Mouse (Mus musculus): Measurements from ENCODE around the gene Tbc1d30. TPM values are rescaled to one million over a fixed set of nuclear protein-coding genes. Genes with fewer than 3 reads are reported as not detected.

Tbc1d30 gene
- polyA plus RNA-seq, 1 experiment from 2014 or later: 2.6 TPM

DNA sequence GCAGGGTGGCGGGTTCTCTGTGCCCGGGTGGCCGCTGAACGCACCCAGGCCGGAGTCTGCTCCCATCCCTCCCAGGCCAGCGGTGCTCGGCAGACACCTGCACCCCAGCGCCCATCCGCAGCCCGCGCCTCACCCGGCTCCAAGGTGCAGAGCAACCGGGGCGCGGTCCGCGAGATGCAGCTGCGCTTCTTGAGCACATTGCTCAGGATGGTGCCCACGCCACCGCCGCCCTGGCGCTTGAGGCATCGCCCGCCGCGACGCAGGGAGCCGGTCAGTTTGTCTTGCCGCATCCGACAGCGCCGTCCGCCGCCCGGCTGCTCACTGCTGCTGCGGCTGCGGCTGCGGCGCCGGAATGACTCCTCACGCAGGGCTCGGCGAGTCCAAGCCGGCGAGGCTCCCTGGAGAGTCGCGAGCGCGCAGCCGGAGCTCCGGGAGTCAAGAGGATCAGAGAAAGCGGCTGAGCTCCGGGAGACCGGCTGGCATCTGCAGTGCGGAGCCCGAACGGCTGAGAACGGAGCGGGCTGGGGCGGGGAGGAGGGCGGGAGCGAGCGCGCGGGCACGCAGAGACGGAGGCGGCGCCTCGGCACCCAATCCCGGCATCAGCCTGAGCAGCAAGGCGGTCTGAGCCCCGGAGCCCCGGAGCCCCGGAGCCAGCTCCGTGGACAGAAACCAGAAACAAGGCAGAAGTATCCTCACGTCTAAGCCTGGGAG, 40.4 kb downstream of the Tbc1d30 start:
- peaks cover 26% of the 10 kb centered on the region for H3K4me1 ChIP-seq
- no peak overlapping the region; the same call in 1 of the 2 replicates for H3K27ac ChIP-seq (replicated peaks)

DNA sequence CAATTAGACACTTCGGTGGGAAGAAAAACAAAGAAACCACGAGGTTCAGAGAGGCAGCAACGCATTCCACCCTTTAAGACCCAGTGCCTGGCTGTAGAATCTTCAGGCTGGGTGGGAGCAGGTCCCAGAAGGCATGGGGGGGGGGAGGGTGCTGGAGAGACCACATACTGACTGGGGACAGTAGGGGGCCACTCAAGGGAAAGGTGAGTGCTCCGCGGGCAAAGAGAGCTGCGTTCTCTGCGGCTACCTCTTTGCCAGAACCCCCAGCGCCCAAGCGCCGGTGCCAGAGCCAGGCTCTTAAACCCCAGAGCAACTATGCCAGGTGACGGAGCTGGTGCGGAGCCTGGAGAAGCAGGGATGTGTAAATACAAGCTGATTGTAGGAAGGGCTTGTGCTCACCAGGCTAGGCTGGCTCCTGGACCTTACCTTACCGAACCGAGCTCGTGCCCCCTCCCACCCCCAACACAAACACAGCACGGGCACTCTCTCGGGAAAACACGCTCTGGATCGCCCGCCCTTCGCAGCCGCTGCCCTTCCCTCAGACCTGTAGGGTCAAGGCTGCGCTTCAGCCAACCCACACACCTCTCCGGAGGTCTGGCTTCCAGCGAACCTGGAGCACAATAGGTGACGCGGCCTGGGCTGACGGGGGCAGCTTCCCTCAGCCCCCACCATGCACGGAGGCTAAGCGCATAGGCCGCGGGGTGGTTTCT, 41.1 kb downstream of the Tbc1d30 start:
- Histone ChIP-seq H3K9ac (peak overlapping the region; percentile 39; the same call in 1 of the 2 replicates), H3K27ac (replicated peaks) (no peak overlapping the region; the same call in 1 of the 2 replicates), H3K4me3 (replicated peaks) (peak overlapping the region; percentile 64), H3K36me3 (no peaks in the 10 kb centered on the region), H3K4me2 (replicated peaks) (peak overlapping the region; percentile 96), H3K9me3 (replicated peaks) (no peaks in the 10 kb centered on the region), H3K4me1 (peaks cover 19% of the 10 kb centered on the region), H3K27me3 (peaks cover 27% of the 10 kb centered on the region)
- under 1% methylated on average over 32 of the region's 32 CpGs for WGBS
- ATAC-seq (ENCODE audit: insufficient number of reproducible peaks, low FRiP score, low TSS enrichment, low read depth): peak; percentile 20; the same call in 1 of the 2 replicates

More for the DNA sequence above, 40.4 kb downstream of the Tbc1d30 start:
- H3K9me3 ChIP-seq (replicated peaks): no peaks in the 10 kb centered on the region
- peak overlapping the region; percentile 64 for H3K4me3 ChIP-seq (replicated peaks)
- H3K4me2 ChIP-seq (replicated peaks): peak overlapping the region; percentile 96
- peak; percentile 83 for ATAC-seq (ENCODE audit: insufficient number of reproducible peaks, low FRiP score, low TSS enrichment, low read depth)
- H3K27me3 ChIP-seq: peaks cover 27% of the 10 kb centered on the region
- WGBS: under 1% methylated on average over 77 of the region's 77 CpGs
- peak overlapping the region; percentile 39; the same call in 1 of the 2 replicates for H3K9ac ChIP-seq
- H3K36me3 ChIP-seq: no peaks in the 10 kb centered on the region

DNA sequence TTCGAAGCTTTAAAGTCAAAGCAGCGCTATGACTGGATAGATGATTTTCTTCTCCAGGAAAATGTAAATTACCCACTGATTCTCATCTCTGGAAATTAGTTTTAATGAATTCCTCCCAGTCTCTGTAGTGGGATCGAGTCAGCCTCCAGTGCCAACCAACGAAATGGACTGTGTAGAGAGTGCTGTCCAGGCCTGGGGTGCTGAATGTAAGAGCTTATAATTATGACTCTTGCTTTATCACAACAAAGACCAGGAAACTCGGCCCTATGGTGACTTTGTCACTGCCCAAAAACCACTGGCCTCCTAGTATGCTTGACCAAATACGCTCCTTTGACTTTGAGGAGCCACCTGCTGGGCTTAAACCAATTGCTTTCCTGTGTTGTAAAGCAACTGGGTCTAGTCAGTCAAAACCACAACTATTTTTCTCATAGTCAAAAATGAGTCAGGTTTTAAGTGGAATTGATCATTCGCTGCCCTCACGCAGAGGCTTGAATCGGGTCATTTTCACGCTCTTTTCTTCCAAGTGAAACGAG, 41.9 kb downstream of the Tbc1d30 start:
- Histone ChIP-seq H3K27ac (replicated peaks) (no peak overlapping the region), H3K4me1 (peaks cover 15% of the 10 kb centered on the region), H3K9me3 (replicated peaks) (no peaks in the 10 kb centered on the region), H3K4me3 (replicated peaks) (peak overlapping the region; percentile 64), H3K9ac (no peak overlapping the region), H3K36me3 (no peaks in the 10 kb centered on the region), H3K4me2 (replicated peaks) (peak overlapping the region; percentile 96; the same call in 1 of the 2 replicates), H3K27me3 (peaks cover 27% of the 10 kb centered on the region)
- ATAC-seq (ENCODE audit: insufficient number of reproducible peaks, low FRiP score, low TSS enrichment, low read depth): no peak
- 19% methylated on average over 11 of the region's 11 CpGs for WGBS

DNA sequence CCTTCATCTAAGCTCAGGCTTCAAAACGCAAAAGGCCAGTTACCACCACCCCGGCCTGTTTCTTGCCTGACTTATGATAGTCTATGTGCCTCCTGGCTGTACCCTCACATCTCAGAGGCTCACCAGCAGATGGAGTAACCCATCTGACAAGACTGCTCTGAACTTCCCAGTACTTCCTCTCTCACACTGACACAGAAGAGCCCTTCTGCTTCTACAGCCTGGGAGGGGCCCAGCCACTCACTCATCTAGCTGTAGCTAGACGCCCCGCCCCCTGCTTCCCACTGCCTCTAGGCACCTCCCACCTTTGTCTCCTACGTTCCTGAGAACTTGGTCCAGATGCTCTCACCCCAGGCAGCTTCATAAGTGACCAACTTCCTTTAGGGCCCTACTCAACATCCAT, 45.6 kb downstream of the Tbc1d30 start:
- Histone ChIP-seq H3K27ac (replicated peaks) (no peak overlapping the region), H3K9me3 (replicated peaks) (no peaks in the 10 kb centered on the region), H3K36me3 (no peaks in the 10 kb centered on the region), H3K9ac (no peak overlapping the region), H3K4me3 (replicated peaks) (no peak overlapping the region), H3K4me1 (peaks cover 8% of the 10 kb centered on the region), H3K27me3 (peaks cover 16% of the 10 kb centered on the region), H3K4me2 (replicated peaks) (no peak overlapping the region)
- ATAC-seq (ENCODE audit: insufficient number of reproducible peaks, low FRiP score, low TSS enrichment, low read depth): no peak
- WGBS: 28% methylated on average over 5 of the region's 5 CpGs

DNA sequence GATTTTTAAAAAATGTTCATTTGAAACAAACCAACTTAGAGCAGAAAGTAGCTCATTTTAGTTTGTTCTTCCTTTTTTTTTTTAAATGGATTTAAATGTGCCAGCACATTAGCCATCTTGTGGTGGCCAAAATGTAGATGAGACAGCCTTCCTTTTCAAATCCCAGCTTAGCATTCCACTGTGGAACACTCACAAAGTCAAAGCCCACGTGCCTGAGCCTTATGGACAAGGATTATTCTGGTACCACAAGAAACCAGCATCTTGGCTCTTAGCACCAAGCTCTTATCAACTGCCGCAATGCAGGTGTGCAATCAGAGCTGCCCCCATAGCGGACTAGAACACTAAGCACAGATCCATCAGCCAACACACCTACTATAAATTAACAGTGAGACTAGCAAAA, 47.5 kb downstream of the Tbc1d30 start:
- no peak overlapping the region for H3K27ac ChIP-seq (replicated peaks)
- no peak overlapping the region for H3K9ac ChIP-seq
- H3K4me3 ChIP-seq (replicated peaks): no peak overlapping the region
- no peaks in the 10 kb centered on the region for H3K36me3 ChIP-seq
- H3K9me3 ChIP-seq (replicated peaks): no peaks in the 10 kb centered on the region
- no peaks in the 10 kb centered on the region for H3K4me1 ChIP-seq
- ATAC-seq (ENCODE audit: insufficient number of reproducible peaks, low FRiP score, low TSS enrichment, low read depth): no peak
- no peaks in the 10 kb centered on the region; the same call in 1 of the 2 replicates for H3K27me3 ChIP-seq
- H3K4me2 ChIP-seq (replicated peaks): no peak overlapping the region
- WGBS: 77% methylated on average over 3 of the region's 3 CpGs

DNA sequence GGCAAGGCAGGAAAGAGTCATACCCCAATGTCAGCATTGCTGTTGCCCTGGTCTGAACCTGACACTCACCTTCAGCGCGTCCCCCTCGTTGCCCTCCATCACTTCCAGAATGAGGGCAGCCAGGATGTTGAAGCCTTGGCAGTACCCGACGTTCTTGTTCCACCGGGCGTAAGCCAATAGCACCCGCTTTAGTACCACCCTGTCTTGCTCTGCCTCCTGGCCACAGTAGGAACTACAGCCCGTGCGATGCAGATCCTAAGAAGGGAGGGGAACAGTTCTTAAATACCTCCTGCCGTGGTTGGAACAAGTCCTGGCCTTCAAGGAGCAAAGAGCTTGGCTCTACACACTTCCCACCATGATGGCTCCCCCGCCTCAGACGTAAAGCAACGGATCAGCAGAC, 49.2 kb downstream of the Tbc1d30 start:
- Histone ChIP-seq H3K4me3 (replicated peaks) (no peak overlapping the region), H3K4me2 (replicated peaks) (no peak overlapping the region), H3K36me3 (no peaks in the 10 kb centered on the region), H3K27me3 (no peaks in the 10 kb centered on the region), H3K9ac (no peak overlapping the region), H3K9me3 (replicated peaks) (no peaks in the 10 kb centered on the region), H3K27ac (replicated peaks) (no peak overlapping the region), H3K4me1 (peaks cover 6% of the 10 kb centered on the region)
- ATAC-seq (ENCODE audit: insufficient number of reproducible peaks, low FRiP score, low TSS enrichment, low read depth): no peak
- WGBS: 81% methylated on average over 14 of the region's 14 CpGs

DNA sequence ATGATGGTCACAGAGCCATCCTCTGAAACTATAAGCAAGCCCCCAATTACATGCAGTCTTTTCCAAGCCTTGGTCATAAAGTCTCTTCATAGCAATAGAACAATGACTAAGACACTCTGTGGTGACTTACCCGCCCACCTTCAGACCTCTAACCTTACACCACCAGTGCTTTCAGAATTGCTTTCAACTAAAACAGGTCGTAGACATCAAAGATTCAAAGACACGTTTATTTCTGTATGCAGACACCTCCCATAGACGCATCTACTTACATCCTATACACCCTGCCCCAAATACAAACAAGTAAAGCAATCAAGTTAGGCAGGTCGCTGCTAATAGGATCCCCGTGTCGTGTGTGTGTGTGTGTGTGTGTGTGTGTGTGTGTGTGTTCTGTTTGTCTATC, 50.4 kb downstream of the Tbc1d30 start:
- Histone ChIP-seq H3K4me2 (replicated peaks) (no peak overlapping the region), H3K4me1 (peaks cover 6% of the 10 kb centered on the region), H3K9ac (no peak overlapping the region), H3K27ac (replicated peaks) (no peak overlapping the region), H3K36me3 (no peaks in the 10 kb centered on the region), H3K9me3 (replicated peaks) (no peaks in the 10 kb centered on the region), H3K27me3 (no peaks in the 10 kb centered on the region), H3K4me3 (replicated peaks) (no peak overlapping the region)
- no peak for ATAC-seq (ENCODE audit: insufficient number of reproducible peaks, low FRiP score, low TSS enrichment, low read depth)
- WGBS: 73% methylated on average over 7 of the region's 7 CpGs

DNA sequence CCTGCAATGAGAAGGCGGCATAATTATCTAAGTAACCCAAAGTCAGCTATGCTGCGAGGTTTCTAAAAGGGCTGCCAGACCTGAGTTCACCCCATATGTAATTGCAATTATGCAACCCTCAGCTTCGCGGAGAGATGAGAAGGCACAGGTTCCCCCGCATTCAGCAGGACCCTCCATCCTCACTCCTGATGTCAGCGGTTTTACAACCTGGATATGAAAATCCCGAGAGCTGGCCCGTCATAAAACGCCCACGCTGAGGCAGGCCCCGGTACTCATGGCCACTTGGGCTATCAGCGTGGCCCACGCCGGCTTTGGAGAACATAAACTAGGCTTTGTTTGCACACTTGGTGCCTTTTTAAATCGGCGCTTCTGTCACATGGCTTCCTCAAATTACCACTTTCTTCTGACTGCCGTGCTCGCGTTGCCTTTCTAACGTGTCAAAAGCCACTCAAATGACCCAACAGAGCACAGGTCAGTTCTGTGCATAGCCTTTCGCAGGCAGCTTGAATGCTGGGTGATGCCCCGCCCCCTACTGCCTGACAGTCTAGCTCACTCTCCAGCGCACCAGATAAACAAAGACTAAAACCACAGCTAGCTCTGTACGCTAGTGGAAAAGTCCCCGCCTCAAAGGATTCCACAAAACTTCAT, 53.9 kb downstream of the Tbc1d30 start:
- Histone ChIP-seq H3K4me2 (replicated peaks) (peak overlapping the region; percentile 47), H3K9ac (0 out of 2 replicates have a peak overlapping the region, but pooled peaks have one; percentile 3), H3K4me3 (replicated peaks) (peak overlapping the region; percentile 25), H3K4me1 (peaks cover 6% of the 10 kb centered on the region), H3K36me3 (no peaks in the 10 kb centered on the region), H3K27me3 (no peaks in the 10 kb centered on the region), H3K9me3 (replicated peaks) (no peaks in the 10 kb centered on the region), H3K27ac (replicated peaks) (no peak overlapping the region)
- ATAC-seq (ENCODE audit: insufficient number of reproducible peaks, low FRiP score, low TSS enrichment, low read depth): 0 out of 2 replicates have a peak, but pooled peaks have one; percentile 54
- WGBS: 30% methylated on average over 25 of the region's 25 CpGs

DNA sequence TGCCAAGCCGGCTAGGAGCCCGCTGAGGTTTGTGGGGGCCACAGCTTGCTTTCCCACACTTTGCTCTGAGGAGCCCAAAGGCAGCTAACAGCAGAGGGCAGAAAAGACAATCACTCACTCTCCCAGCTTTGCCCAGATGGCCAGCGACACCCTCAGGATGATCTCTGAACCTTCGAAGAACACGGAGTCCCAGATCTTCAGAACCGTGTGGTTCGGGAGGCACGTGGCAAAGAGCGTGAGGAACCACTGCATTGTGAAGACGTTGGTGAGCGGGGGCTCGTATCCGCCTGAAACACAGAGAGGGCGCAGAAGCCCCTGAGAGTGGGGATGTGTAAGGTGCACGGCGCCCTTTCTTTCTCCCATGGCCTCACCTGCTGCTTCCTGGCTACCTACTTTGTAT, 56.6 kb downstream of the Tbc1d30 start:
- H3K4me2 ChIP-seq (replicated peaks): no peak overlapping the region
- no peak overlapping the region for H3K4me3 ChIP-seq (replicated peaks)
- no peaks in the 10 kb centered on the region for H3K36me3 ChIP-seq
- no peak overlapping the region for H3K27ac ChIP-seq (replicated peaks)
- no peaks in the 10 kb centered on the region for H3K9me3 ChIP-seq (replicated peaks)
- WGBS: 85% methylated on average over 16 of the region's 16 CpGs
- peaks cover 6% of the 10 kb centered on the region for H3K4me1 ChIP-seq
- no peak overlapping the region for H3K9ac ChIP-seq
- ATAC-seq (ENCODE audit: insufficient number of reproducible peaks, low FRiP score, low TSS enrichment, low read depth): no peak
- no peaks in the 10 kb centered on the region for H3K27me3 ChIP-seq

DNA sequence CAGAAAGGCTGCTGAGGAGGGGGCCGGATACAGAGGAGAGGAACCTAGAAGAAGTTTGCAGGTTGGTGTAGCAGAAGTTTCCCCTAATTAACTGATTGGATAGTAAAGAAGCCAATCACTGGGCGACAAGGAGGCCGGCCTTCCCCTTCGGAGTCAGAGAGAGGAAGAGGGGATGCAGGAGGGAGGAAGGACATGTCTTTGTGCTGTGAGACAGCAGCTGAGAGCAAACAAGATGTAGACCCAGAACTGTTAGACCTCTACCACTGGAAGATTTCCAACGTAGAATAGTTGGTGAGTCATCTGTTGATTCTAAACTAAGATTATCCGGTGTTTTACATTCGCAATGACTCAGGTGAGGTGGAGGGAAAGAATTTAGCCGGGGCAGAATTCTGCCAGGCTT, 57.2 kb downstream of the Tbc1d30 start:
- 66% methylated on average over 8 of the region's 8 CpGs for WGBS
- no peak for ATAC-seq (ENCODE audit: insufficient number of reproducible peaks, low FRiP score, low TSS enrichment, low read depth)
- H3K4me2 ChIP-seq (replicated peaks): no peak overlapping the region

More for the DNA sequence above, 57.2 kb downstream of the Tbc1d30 start:
- no peak overlapping the region for H3K4me3 ChIP-seq (replicated peaks)
- no peaks in the 10 kb centered on the region for H3K36me3 ChIP-seq
- H3K4me1 ChIP-seq: peaks cover 6% of the 10 kb centered on the region
- H3K27ac ChIP-seq (replicated peaks): no peak overlapping the region
- H3K9me3 ChIP-seq (replicated peaks): no peaks in the 10 kb centered on the region
- H3K9ac ChIP-seq: no peak overlapping the region
- no peaks in the 10 kb centered on the region for H3K27me3 ChIP-seq
